Mouse (Mus musculus): ENCODE measurements around the gene Olfr646.

Olfr646 gene

DNA sequence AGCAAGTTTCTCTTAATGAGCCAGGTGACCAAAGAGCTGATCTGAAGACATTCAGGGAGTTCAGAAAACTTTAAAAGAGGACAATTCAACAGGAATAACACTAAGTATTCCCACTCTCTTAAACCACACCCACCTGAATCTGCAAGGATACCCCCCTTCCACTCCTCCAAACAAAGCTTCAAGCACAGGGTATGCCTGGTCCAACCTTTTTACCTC lies at the start of gene Olfr646:
TSS of gene Olfr646 (plus strand) at position 117 of the 216 bp plus-strand sequence.
- DNase-seq (ENCODE audit: low spot score in 2 of 2): no peak

GRCm38 (mm10) chr7:104059215-104059614 lies 45.5 kb upstream of the Olfr646 start:
- DNase-seq (ENCODE audit: low spot score in 2 of 2): no peak

DNA sequence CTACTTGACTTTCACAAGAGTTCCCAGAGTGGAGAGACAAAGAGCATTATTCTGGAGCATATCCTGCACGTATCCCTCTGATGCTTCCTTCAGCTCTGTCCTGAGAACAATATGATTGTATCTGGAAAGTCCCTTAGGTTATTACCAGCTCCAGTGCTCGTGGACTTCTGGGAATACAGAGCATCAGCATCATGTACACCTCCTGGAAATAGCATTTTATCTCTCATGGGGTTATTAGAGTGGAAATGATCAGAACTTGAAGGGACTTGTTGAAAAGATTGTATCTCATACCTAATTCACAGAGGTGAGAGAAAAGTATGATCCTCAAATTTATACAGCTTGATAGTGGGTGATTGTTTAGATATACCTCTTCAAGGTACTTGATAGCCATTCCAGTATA lies 43.3 kb upstream of the Olfr646 start, which contains the start of gene 4930516K23Rik:
TSS of gene 4930516K23Rik (minus strand) at position 101 of the 400 bp plus-strand sequence.
- DNase-seq (ENCODE audit: low spot score in 2 of 2): no peak

DNA sequence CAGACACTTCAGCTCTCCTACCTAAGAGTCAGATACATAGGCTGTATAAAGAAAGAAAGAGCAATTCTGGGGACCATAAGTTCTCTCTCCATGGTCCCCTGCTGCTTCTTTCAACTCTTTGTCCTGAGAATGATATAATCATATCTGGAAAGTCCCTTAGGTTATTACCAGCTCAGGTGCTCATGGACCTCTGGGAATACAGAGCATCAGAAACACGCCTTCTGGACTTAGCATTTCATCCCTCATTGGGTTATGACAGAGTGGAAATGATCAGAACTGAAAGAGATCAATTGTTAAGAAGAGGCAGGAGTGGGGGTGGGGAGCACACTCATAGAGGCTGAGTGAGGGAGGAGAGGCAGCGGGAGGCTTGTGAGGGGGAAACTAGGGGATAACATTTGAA lies 32.9 kb upstream of the Olfr646 start, which contains the start of gene Olfr644:
TSS of gene Olfr644 (minus strand) at position 101 of the 400 bp plus-strand sequence.
- no peak for DNase-seq (ENCODE audit: low spot score in 2 of 2)

- no peak for DNase-seq (ENCODE audit: low spot score in 2 of 2)
Measured at GRCm38 (mm10) chr7:104085365-104085764, 19.3 kb upstream of the Olfr646 start, which contains the start of gene Olfr645. Gene Olfr645, minus strand, starts transcription at chr7:104085465.

DNA sequence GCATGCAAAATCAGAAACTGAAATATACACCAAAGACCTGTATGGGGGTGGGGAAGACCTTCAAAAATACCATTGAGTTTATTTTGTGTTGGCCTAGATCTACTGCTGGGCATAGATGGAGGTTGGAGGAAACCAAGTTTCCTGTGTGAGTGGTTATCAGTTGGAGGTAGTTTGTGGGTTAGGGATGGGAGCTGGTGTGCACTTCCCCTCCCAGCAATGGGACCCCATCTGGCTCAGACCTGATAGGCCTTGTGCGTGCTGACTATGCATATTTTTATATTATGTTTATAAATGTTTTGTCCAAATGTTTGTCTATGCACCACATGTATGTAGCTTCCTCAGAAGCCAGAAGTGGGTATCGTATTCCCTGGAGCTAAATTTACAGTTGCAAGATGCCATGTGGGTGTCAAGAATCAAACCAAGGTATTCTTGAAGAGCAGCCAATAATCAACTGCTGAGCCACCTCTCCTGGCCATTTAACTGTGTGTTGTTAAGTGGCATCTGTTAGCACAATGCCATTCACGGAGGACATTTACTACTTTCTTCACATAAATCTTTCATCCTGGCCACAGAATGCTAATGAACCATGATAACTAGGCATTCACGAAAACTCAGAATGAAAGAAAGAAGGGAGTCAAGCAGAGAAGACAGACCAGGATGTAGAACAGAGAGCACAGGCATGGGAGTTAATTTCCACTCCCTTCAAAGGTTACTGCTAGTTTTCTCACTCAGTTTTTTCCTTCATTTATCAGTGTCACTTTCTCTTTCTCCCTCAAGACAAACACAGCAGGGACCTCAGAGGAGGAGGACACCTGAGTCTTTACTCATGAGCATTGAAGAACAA lies 538 bp upstream of the Olfr646 start:
- DNase-seq (ENCODE audit: low spot score in 2 of 2): no peak

DNA sequence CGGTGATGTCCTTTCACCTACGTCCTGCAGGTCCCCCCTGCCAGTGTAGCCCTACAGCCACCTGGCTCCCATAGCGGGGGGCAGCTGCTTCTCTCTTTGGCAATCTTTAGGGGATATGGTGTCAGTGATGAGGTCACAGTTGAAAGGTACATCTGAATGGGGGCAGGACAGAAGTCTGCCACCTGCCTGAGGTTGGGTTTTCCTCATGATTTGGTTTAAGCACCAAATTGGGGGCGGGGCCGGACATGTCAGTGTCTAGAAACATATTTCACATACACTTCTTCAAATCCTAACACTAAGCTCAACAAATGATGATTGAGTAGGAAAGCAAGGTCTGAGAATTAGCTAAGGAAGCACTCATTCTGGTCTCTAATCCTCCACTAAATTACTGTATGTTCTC lies 25.1 kb downstream of the Olfr646 start, which contains the start of gene Ubqln5:
TSS of gene Ubqln5 (minus strand) at position 101 of the 400 bp plus-strand sequence.
- no peak for DNase-seq (ENCODE audit: low spot score in 2 of 2)

DNA sequence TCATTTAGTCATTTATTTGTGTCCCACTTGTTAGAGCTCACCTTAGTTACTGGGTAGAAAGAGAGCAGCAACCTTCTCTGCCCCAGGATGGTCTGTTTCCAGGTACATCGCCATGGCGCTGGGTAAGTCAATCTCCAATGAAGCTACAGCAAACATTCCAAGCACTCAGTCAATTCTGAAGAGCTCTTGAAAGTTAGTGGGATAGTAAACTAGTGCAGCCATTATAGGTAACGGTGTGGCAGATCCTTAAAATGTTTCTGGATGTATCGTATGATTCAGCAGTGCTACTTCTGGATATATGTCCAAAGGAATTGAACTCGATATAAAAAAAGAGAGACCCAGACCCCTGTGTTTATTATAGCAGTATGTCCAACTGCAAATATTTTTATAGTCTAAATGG lies 32.6 kb downstream of the Olfr646 start, which contains the start of gene Olfr643:
TSS of gene Olfr643 (minus strand) at position 101 of the 400 bp plus-strand sequence.
- DNase-seq (ENCODE audit: low spot score in 2 of 2): no peak

GRCm38 (mm10) chr7:104143179-104143578 lies 38.5 kb downstream of the Olfr646 start, which contains the start of gene Ubqln3:
Gene Ubqln3, minus strand, starts transcription at chr7:104143279.
- no peak for DNase-seq (ENCODE audit: low spot score in 2 of 2)

GRCm38 (mm10) chr7:104150456-104150855 lies 45.8 kb downstream of the Olfr646 start, which contains the start of gene Ubqlnl:
Gene Ubqlnl, minus strand, starts transcription at chr7:104150556.
- DNase-seq (ENCODE audit: low spot score in 2 of 2): no peak

All from urinary bladder, postnatal 4 days (tissue).